Mouse (Mus musculus): ENCODE results near the gene Gm20662. TPM values are rescaled to one million over a fixed set of nuclear protein-coding genes. Genes with fewer than 3 reads are reported as not detected.
"Not testable (repeated sequence)": the region's sequence is repeated elsewhere in the genome, so short reads cannot be mapped to it uniquely, and the experiment has no call there.

Gm20662 gene
- total RNA-seq, 2 experiments from 2014 or later = 1.3 TPM; not detected in 1

GRCm38 (mm10) chr9:108002778-108003530, 6.8 kb downstream of the Gm20662 start:
- no peak for DNase-seq
- intact Hi-C loops (cut with DNase I) = no loop called here

GRCm38 (mm10) chr9:108003531-108003890, 7.4 kb downstream of the Gm20662 start:
- DNase-seq = peak; percentile 31 to 38

GRCm38 (mm10) chr9:108008041-108008440, 11.9 kb downstream of the Gm20662 start:
- intact Hi-C loops (cut with DNase I) = no loop called here
- DNase-seq = no peak

More at GRCm38 (mm10) chr9:108003531-108003890, 7.4 kb downstream of the Gm20662 start:
- intact Hi-C loops (cut with DNase I) = no loop called here

GRCm38 (mm10) chr9:108010385-108010784, 14.2 kb downstream of the Gm20662 start:
- DNase-seq = no peak
- intact Hi-C loops (cut with DNase I) = no loop called here

- DNase-seq; intact Hi-C loops (cut with DNase I): not testable (repeated sequence)
Measured at GRCm38 (mm10) chr9:108013577-108013976, 17.4 kb downstream of the Gm20662 start.

- intact Hi-C loops (cut with DNase I) = no loop called here
- no peak for DNase-seq
Measured at GRCm38 (mm10) chr9:108017127-108017526, 21.0 kb downstream of the Gm20662 start.

- intact Hi-C loops (cut with DNase I) = no loop called here
- peak; percentile 22 to 28 for DNase-seq
Measured at GRCm38 (mm10) chr9:108020741-108021140, 24.6 kb downstream of the Gm20662 start.

GRCm38 (mm10) chr9:108023216-108023615, 27.1 kb downstream of the Gm20662 start:
- intact Hi-C loops (cut with DNase I) = no loop called here
- DNase-seq = no peak

- intact Hi-C loops (cut with DNase I) = no loop called here
- DNase-seq = no peak
Measured at GRCm38 (mm10) chr9:108026584-108026983, 30.4 kb downstream of the Gm20662 start.

GRCm38 (mm10) chr9:108027867-108028266, 31.7 kb downstream of the Gm20662 start:
- intact Hi-C loops (cut with DNase I) = no loop called here
- DNase-seq = no peak

GRCm38 (mm10) chr9:108032126-108032525, 36.0 kb downstream of the Gm20662 start:
- no peak for DNase-seq
- intact Hi-C loops (cut with DNase I) = no loop called here

- intact Hi-C loops (cut with DNase I) = no loop called here
- no peak for DNase-seq
Measured at GRCm38 (mm10) chr9:108035331-108036156, 39.4 kb downstream of the Gm20662 start.

GRCm38 (mm10) chr9:108044751-108045492, 48.8 kb downstream of the Gm20662 start:
- intact Hi-C loops (cut with DNase I) = no loop called here
- DNase-seq = no peak

- DNase-seq = no peak
- intact Hi-C loops (cut with DNase I) = no loop called here
Measured at GRCm38 (mm10) chr9:108046582-108046981, 50.4 kb downstream of the Gm20662 start.

- intact Hi-C loops (cut with DNase I) = no loop called here
- DNase-seq = no peak
Measured at GRCm38 (mm10) chr9:108047601-108048565, 51.7 kb downstream of the Gm20662 start.

- intact Hi-C loops (cut with DNase I) = no loop called here
- DNase-seq = peak in 1 of 2 experiments; percentile 50
Measured at GRCm38 (mm10) chr9:108048566-108048955, 52.4 kb downstream of the Gm20662 start.

- intact Hi-C loops (cut with DNase I) = loop anchor here (1.0 kb wide), 1 partner anchor 85 kb away; no protein-coding TSS in a partner anchor
- DNase-seq = peak; percentile 97 to 98
Measured at GRCm38 (mm10) chr9:108049016-108049455, 52.9 kb downstream of the Gm20662 start, which contains the start of gene Gmppb. Gene Gmppb, plus strand, starts transcription at chr9:108049242.

- intact Hi-C loops (cut with DNase I) = loop anchor here (1.0 to 5.0 kb wide), 2 partner anchors 62 to 85 kb away; partner anchors contain the start of gene Inka1
- DNase-seq = no peak
Measured at GRCm38 (mm10) chr9:108049561-108050251, 53.6 kb downstream of the Gm20662 start.

All from heart, postnatal 10 days (tissue).